Mouse (Mus musculus) E14TG2a.4 (cell line): ENCODE data around the gene Crybg1.

ENCODE experiments used
- CTCF ChIP-seq: conservative IDR thresholded peaks from 2 replicates; pipeline ENCODE4 v1.5.1; 2014; ENCODE audit warnings: low read length
- NANOG ChIP-seq: IDR thresholded peaks from 2 replicates; pipeline ENCODE4 v1.6.1; 2014; ENCODE audit warnings: borderline replicate concordance, low read length, mixed read lengths
- POU5F1 ChIP-seq: IDR thresholded peaks from 2 replicates; pipeline ENCODE4 v1.6.1; 2014; ENCODE audit warnings: low read length, borderline replicate concordance

DNA sequence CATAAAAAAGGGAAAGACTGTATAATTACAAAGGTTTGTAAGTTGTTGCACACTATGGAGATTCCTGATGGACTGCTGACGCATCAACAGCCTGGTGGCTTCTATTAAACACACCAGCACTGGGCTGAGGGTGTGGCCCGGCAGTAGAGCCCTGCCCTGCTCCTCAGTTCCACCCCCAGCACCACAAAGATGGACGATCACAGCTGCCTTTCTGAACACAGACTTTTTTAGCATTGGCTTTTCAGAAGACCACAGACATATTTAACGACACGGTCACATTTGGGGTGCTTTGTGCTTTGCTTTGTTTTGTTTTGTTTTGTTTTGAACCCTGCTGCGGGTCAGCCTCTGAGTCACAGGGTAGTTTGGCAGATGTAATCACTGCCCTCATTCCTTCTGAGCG is 105.0 kb downstream of the Crybg1 start:
- TF ChIP-seq NANOG (no peak), CTCF (no peak), POU5F1 (no peak)
